In genomic region chr13:112810248-112810645, GRCm38 (mm10) we compare ENCODE assay signal across 16 mouse cellular contexts. TPM values are rescaled to one million over a fixed set of nuclear protein-coding genes. Genes with fewer than 3 reads are reported as not detected.
A peak's percentile ranks its signal among the peaks of the same experiment; 100 is the strongest.
DNase-seq lines count a peak whose midpoint lies in the region; ATAC-seq lines count a peak whose summit lies in the region.
"Had no signal": no experiment of that assay in that cellular context is flagged by ENCODE, and none has a peak within 500 bp of the region (broad histone marks: within the 10 kb centered on the region; RNA-seq: fewer than 3 reads in every experiment).

No protein-coding gene starts in this region.

- no peak for ATAC-seq in heart, embryonic 12.5 days (ENCODE audit: insufficient number of reproducible peaks, low FRiP score)
- no peak for ATAC-seq in liver, embryonic 12.5 days
- ATAC-seq in common myeloid progenitor, adult 5-6 weeks (replicated peaks; ENCODE audit: low read depth, poor library complexity, severe bottlenecking): peak; percentile 40; the same call in 1 of the 2 replicates
- 0 out of 2 replicates have a peak, but pooled peaks have one; percentile 7 for ATAC-seq in megakaryocyte progenitor cell, adult 5-6 weeks (replicated peaks; ENCODE audit: poor library complexity)
- ATAC-seq: intestine, embryonic 16.5 days had no signal

- H3K4me3 ChIP-seq in heart, embryonic 12.5 days: no peak overlapping the region
- no peak overlapping the region for H3K4me3 ChIP-seq in liver, embryonic 12.5 days
- H3K4me3 ChIP-seq: embryonic facial prominence, embryonic 13.5 days; forebrain, embryonic 12.5 days; megakaryocyte, embryonic 14.5 days had no signal

- no peaks in the 10 kb centered on the region for H3K27me3 ChIP-seq in heart, embryonic 12.5 days (replicated peaks)
- no peaks in the 10 kb centered on the region for H3K27me3 ChIP-seq in liver, embryonic 12.5 days (replicated peaks)
- H3K27me3 ChIP-seq: embryonic facial prominence, embryonic 13.5 days; forebrain, embryonic 12.5 days had no signal

- peaks cover 19% of the 10 kb centered on the region for H3K36me3 ChIP-seq in heart, embryonic 12.5 days
- H3K36me3 ChIP-seq in liver, embryonic 12.5 days: peaks cover 20% of the 10 kb centered on the region

- 0 out of 2 replicates have a peak overlapping the region, but pooled peaks have one; percentile 16 for H3K27ac ChIP-seq in heart, embryonic 12.5 days (ENCODE audit: poor library complexity, severe bottlenecking)
- H3K27ac ChIP-seq in liver, embryonic 12.5 days: peak overlapping the region; percentile 69; the same call in 1 of the 2 replicates
- H3K27ac ChIP-seq: embryonic facial prominence, embryonic 13.5 days; forebrain, embryonic 12.5 days had no signal

- H3K9ac ChIP-seq in heart, embryonic 12.5 days: no peak overlapping the region
- 0 out of 2 replicates have a peak overlapping the region, but pooled peaks have one; percentile 34 for H3K9ac ChIP-seq in liver, embryonic 12.5 days
- H3K9ac ChIP-seq: embryonic facial prominence, embryonic 13.5 days; forebrain, embryonic 12.5 days had no signal

- H3K4me1 ChIP-seq in heart, embryonic 12.5 days (replicated peaks): peaks cover 23% of the 10 kb centered on the region
- peaks cover 58% of the 10 kb centered on the region for H3K4me1 ChIP-seq in liver, embryonic 12.5 days
- H3K4me1 ChIP-seq: megakaryocyte, embryonic 14.5 days had no signal

- 74% methylated on average over 4 of the region's 4 CpGs for WGBS in heart, embryonic 12.5 days
- WGBS in liver, embryonic 12.5 days (ENCODE audit: insufficient replicate concordance): 61% methylated on average over 4 of the region's 4 CpGs

- intact Hi-C loops in heart, postnatal 25 days (cut with DNase I): no loop called here

- H3K9me3 ChIP-seq in heart, embryonic 12.5 days (replicated peaks): no peaks in the 10 kb centered on the region
- H3K9me3 ChIP-seq in liver, embryonic 12.5 days (replicated peaks): no peaks in the 10 kb centered on the region
- H3K9me3 ChIP-seq: embryonic facial prominence, embryonic 13.5 days; forebrain, embryonic 12.5 days had no signal

- no peak overlapping the region for H3K4me2 ChIP-seq in heart, embryonic 12.5 days
- peak overlapping the region; percentile 32; the same call in 1 of the 2 replicates for H3K4me2 ChIP-seq in liver, embryonic 12.5 days

- DNase-seq in heart, postnatal 25 days (ENCODE audit: low spot score): no peak
- no peak for DNase-seq in liver
- no peak for DNase-seq in gastrocnemius, postnatal 10 days
- no peak for DNase-seq in adrenal gland, postnatal 10 days
- DNase-seq: adrenal gland, postnatal 25 days; cerebellum, postnatal 25 days; gastrocnemius, postnatal 25 days; right cerebral cortex, adult 18-20 months had no signal

RNA-seq across cellular contexts. Expression of gene Plpp1, which starts 9.7 kb away (rescaled TPM):
- polyA plus RNA-seq in heart, embryonic 12.5 days (2016; fragmentation: Nextera tagmentation; extraction: Ambion mirVana): 46.9 and 49.0 TPM in 2 replicates
- total RNA-seq in heart, postnatal 25 days (2021): 10 to 100 TPM; 59.4 to 63.6 TPM
- 28.6 and 30.8 TPM in 2 replicates for polyA plus RNA-seq in liver, embryonic 12.5 days (2016; fragmentation: Nextera tagmentation; extraction: Ambion mirVana)
- total RNA-seq in common myeloid progenitor, adult 5-6 weeks (2017): 0.82 and 3.6 TPM in 2 replicates
- 1.2 and 1.6 TPM in 2 replicates for total RNA-seq in megakaryocyte progenitor cell, adult 5-6 weeks (2015)
- 1.0 and 2.7 TPM in 2 replicates for total RNA-seq in megakaryocyte progenitor cell, adult 5-6 weeks (2017)
- total RNA-seq in gastrocnemius, postnatal 10 days (2021): 10 to 100 TPM; 78.3 to 89.9 TPM
- 100 to 1,000 TPM; 137 to 155 TPM for total RNA-seq in adrenal gland, postnatal 10 days (2021)

Comparison
In these comparisons a context has a peak if more than half of its experiments do, and no peak if none do; other contexts are left out.
1. ATAC-seq: peak in common myeloid progenitor, adult 5-6 weeks (single experiment) and megakaryocyte progenitor cell, adult 5-6 weeks (single experiment); none in heart, embryonic 12.5 days (single experiment) and liver, embryonic 12.5 days (single experiment).
2. RNA of gene Plpp1, which starts 9.7 kb away (total RNA-seq): 137 to 155 TPM in adrenal gland, postnatal 10 days, 78.3 to 89.9 TPM in gastrocnemius, postnatal 10 days and 59.4 to 63.6 TPM in heart, postnatal 25 days; 0.82 to 3.6 TPM in common myeloid progenitor, adult 5-6 weeks and 1.0 to 2.7 TPM in megakaryocyte progenitor cell, adult 5-6 weeks; every median in the first group is over 10 times any median in the second.